Mouse (Mus musculus) spleen, adult 2 months (tissue): Measurements from ENCODE around the gene Uri1.

Experiments
- CTCF ChIP-seq: fragments of 200-500 bp; IDR thresholded peaks from 2 replicates; pipeline ENCODE4 v1.5.1; 2011; ENCODE audit warnings: mild to moderate bottlenecking, inconsistent platforms; ENCODE audit not compliant: insufficient read depth, insufficient read length, insufficient replicate concordance; ENCODE audit errors: extremely low read depth
- POLR2A ChIP-seq: fragments of 200-500 bp; IDR thresholded peaks from 2 replicates; pipeline ENCODE4 v1.6.1; 2011; ENCODE audit warnings: low read depth, low read length, inconsistent platforms

DNA sequence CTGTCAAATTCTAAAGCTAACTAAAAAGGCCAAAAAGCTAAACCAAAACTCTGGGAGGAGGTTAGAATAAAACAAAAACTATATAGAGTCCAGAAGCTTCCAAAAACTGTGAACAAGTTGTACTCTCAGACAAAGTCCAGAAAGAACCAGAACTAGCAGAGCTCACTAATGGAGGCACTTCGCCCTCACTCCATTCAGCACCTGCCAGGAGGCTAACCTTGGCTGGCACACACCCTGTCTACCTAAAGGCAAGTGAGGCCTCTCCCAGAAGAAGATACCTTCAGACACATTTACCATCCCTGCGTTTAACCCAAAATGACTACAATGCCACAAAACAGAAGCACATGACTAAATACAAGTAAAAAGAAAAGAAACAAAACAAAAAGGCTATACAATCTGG lies 20.9 kb downstream of the Uri1 start:
- TF ChIP-seq POLR2A: no peak
- no peak for TF ChIP-seq CTCF
